Mouse (Mus musculus) kidney, postnatal 4 days (tissue): ENCODE measurements around the gene Rnase13.
"Not testable (repeated sequence)": the region's sequence is repeated elsewhere in the genome, so short reads cannot be mapped to it uniquely, and the experiment has no call there.

ENCODE experiments used
- DNase-seq, 2 experiments: peaks; one replicate each; pipeline ENCODE4 v3.0.0; 2021; ENCODE audit warnings: mixed read lengths in 2 of 2

The Rnase13 gene

GRCm38 (mm10) chr14:51922571-51922865, at the start of gene Rnase13:
Gene Rnase13, minus strand, starts transcription at chr14:51922773.
- DNase-seq: no peak

- DNase-seq: no peak
Observed at GRCm38 (mm10) chr14:51967400-51967799, 44.8 kb upstream of the Rnase13 start.

DNA sequence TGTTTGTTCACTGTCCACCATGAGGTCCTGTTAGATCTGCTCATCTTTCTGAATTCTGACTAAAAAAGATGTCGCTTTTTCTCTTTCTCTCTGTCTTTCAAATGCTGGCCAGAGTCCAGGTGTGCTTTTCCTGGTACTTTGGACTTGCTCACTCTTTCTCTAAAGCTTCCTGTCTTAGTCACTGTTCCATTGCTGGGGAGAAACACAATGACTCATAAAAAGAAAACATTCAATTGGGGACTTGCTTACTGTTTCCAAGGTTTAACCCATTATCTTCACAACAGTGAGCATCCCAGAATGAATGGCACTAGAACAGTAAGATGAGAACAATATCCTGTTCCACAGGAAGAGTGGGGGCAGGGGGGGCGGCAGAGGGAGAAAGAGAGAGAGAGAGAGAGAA, 37.7 kb upstream of the Rnase13 start:
- DNase-seq: no peak

DNA sequence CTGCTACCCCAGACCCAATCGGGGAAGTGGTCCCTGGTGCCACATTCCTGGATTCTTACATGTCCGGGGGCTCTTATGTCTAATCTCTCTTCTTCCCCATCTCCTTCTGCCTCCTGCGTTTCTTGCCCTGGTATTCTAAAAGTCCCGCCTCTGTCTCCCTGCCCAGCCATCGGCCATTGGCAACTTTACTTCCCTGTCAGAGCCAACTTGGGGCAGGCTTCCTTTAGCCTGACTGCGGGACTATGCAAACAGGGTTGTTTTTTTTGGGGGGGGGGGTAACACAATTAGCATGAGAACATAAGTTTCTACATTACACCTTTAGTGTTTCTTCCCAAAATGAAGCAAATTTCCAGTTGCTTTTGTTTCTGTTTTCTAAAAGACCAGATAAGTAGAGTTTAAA, 20.8 kb upstream of the Rnase13 start:
- no peak for DNase-seq

DNA sequence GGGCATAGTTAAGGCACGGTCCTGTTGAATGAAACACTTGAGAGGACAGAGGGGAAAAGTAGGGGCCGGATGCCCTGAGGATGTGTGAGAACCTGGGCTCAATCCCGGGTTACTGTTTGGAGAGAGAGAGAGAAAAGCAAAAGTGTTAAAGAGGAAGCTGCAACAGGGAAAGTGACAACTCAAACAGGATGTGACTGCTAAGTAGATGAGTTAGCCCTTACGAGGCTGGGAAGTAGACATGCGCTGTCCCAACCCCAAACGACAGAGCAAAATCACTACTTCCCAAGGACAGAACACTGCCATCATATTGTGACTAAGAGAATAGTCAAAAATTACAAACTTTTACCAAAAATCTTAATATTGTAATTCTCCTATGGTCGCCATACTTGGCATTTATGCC, 19.7 kb upstream of the Rnase13 start:
- no peak for DNase-seq

GRCm38 (mm10) chr14:51941577-51941976, 19.0 kb upstream of the Rnase13 start:
- no peak for DNase-seq

- peak; percentile 49 to 62 for DNase-seq
Observed at GRCm38 (mm10) chr14:51940944-51941560, 18.5 kb upstream of the Rnase13 start.

DNA sequence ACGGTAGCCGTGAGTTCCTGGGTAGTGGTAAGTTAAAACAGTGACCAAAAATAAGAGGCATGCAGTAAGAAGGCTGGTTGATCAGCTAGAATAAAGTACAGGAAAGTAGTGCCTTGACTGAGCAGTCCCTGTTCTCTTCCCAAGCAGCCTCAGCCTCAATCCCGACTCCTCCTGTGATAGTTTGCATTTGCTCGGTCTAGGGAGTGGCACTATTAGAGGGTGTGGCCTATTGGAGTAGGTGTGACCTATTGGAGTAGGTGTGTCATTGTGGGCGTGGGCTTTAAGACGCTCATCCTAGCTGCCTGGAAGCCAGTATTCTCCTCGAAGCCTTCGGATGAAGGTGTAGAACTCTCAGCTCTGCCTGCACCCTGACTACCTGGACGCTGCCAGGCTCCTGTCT, 16.4 kb upstream of the Rnase13 start:
- DNase-seq: no peak

DNA sequence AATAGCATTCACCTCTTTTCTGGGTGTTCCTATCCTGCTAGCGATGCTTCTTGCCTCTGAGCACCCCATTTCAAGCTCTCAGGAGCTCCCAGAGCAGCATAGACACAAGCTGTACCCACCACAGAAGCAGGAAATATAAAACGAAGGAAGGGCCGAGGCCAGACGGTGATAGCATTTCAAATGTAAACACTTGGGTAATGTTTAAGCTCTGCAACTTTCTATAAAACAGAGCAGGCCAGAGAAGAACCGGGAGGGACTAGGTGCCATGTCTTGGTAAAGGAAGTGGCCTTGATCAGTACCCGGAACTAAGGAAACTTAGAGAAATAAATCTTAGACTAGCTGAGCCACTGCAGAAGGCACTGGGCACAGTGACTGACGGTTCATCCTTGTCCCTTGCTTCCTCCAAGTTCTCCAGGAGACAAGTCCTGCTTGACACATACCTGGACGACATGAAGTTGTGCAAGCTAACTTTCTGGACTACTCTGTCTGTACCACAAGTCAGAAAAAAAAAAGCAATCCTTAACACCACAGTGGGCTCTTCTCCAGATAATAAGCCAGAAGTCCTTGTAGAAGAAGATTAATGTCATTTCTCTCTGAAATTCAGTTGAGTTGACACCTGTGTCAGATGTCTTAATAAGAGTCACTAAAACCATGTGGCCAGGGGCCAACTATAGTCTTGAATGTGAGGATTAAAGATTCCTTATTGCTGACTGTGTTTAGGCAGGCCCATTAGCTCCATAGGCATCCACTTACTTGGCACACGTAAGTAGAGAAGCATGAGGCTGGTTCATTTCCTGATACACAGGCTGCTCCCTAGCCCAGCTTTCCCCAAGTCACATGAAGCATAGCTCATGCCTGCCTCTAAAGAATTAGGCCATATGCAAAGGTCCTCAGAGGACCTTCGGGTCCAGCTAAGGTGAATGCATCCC, 9.8 kb upstream of the Rnase13 start:
- DNase-seq: no peak

- DNase-seq: peak; percentile 66 to 78
Observed at GRCm38 (mm10) chr14:51930824-51931223, 8.3 kb upstream of the Rnase13 start.

GRCm38 (mm10) chr14:51929968-51930367, 7.4 kb upstream of the Rnase13 start:
- no peak for DNase-seq

DNA sequence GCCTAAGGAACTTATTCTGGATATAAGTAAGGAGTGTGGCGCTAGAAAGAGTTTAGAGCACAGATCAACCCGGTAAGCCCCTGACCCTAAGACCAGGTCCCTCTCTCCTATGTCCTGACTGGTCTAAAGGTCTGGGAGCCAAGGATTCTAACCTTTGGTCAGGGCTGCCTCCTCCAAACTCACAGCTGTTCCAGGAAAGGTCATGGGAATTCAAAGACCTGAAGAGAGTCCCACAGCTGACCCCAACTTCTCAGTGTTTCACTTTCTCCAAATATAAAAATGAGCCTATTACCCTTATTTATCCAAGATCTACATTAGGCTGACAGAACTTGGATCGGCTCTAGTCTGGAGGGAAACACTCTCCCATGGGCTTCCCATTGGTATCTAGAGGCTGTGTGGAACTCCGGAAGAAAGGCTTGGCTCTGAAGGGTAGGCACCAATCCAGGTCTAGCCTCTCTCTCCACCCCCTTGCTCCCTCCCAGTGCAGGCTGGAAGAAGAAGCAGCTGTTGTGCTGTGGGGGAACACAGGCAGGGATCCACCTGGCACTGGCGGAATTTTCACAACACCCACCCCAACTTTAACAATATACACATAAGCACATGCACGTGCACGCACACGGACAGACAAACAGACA, 6.9 kb upstream of the Rnase13 start:
- DNase-seq: peak; percentile 48 to 62

DNA sequence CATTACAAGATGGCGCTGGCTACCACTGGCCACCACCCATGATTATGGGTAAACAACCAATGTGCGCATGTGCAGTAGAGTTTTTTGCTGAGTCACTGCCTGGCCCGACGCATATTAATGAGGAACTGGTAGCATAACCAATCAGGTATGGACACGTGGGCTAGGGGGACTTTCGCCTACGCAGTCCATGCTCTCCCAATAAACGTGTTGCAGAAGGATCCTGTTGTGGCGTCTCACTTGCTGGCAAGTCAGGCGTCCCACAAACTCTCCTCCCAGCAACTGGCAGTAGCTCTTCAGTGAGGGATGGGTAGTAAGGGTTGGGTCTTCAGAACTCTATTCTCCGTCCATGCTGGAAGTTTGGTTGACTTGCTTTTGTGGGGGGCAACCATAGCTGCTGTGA, 4.4 kb upstream of the Rnase13 start:
- not testable (repeated sequence) for DNase-seq

DNA sequence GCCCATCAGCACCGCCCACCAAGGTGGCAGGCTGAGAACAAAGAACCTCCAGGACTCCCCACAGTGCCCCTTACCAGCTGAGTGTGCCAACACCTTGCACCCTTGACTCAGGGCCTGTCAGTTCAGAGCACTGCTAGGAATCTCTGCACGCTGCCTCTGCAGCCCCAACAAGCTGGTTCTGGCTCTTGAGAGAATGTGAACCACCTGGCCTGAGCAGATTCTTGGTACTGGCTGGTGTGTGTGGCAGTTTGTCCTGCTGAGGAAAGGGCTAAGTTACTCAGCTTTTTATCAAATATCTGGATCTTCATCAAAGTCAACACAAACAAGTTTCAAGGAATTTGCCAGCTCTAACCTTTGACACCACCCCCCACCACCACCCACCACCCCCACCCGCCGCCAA, 919 bp upstream of the Rnase13 start:
- no peak for DNase-seq

DNA sequence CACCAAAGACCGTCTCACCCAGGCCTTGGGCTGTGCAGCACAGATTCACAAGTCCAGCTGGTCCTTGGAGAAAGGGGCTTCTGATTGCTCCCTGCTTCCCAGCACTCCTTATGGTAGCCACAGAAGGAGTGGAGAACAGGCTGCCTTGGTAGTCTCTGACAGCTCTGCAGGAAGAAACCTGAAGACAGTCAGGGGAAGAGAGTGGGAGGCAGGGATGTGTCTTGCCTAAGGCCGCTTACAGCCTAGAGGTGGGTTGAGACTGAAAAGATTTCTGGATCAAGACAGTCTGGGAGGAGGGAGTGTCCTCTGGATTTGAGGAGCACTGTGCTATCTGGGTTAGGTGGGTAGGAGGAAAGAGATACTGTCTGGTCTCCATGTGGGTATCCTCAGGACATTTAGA, 337 bp upstream of the Rnase13 start:
- DNase-seq: no peak

GRCm38 (mm10) chr14:51921759-51922570, 608 bp downstream of the Rnase13 start:
- DNase-seq: peak; percentile 30 to 48

DNA sequence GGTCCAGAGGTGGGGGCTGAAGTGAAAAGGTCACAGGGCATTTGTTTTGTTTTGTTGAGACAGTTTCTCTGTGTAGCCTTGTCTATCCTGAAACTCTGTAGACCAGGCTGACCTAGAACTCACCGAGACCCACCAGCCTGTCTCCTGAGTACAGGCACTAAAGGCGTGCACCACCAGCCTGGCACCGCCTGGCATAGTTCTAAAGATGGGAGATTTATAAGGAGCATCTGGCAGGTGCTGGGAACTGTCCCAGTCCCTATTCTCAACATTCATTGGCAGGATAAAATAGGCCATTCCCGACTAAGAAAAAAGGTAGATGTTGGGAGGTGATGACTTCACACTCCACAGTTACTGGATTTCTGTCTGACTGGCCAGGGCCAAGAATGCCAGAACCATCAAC, 3.6 kb downstream of the Rnase13 start:
- no peak for DNase-seq

GRCm38 (mm10) chr14:51918125-51918524, 4.4 kb downstream of the Rnase13 start, which contains the start of gene Tppp2:
Gene Tppp2, plus strand, starts transcription at chr14:51918425.
- DNase-seq: no peak

- DNase-seq: no peak
Observed at GRCm38 (mm10) chr14:51916539-51916938, 6.0 kb downstream of the Rnase13 start.

- no peak for DNase-seq
Observed at GRCm38 (mm10) chr14:51915030-51915429, 7.5 kb downstream of the Rnase13 start.

DNA sequence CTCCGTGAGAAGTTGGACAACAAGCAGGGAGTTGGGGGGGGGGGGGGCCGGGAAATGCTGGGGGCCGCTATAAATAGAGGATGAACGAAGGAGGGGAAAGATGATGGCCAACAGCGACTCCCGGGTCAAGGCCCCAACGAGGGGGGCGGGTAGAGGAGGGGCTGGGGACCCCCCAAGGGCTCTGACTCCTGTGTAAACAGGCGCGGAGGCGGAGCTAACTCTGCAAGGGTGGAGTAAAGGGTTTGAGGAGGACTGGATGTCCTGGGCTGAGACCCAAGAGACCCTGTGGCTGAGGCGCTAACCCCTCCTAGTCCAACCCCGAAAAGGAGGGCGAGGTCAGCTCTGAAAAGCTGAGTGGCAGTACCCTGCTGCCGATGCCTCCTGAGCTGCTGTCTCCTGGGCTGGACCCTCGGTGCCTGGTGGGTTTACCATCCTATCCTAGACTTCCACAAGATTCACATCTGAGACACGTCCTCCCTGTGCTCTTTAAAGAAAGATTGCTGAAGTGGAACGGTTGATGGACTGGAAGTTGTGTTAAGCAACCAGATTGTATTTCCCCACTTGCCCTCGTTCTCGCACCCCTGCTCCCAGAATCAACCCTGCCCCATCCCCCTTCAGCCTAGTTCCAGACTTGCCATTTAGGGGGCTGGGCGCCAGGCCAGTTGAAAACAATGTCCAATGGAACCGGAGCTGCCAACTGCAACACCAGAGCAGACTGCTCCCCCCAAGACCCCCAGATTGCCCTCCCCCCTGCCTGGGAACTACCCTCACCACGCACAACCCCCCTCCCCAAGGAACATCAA, 8.4 kb downstream of the Rnase13 start, which contains the start of gene Ndrg2:
TSS of gene Ndrg2 (minus strand) at position 199 of the 803 bp plus-strand sequence.
- peak; percentile 75 to 84 for DNase-seq
